Mouse (Mus musculus) hindbrain, postnatal 0 days (tissue): Measurements from ENCODE around the gene Ass1. TPM values are rescaled to one million over a fixed set of nuclear protein-coding genes. Genes with fewer than 3 reads are reported as not detected.

Source experiments
- ATAC-seq: fragments of 200-750 bp; cut with Nextera tagmentation; 2 replicates; pipeline ENCODE4 v1.8.0; 2017; ENCODE audit warnings: mild to moderate bottlenecking, moderate TSS enrichment, moderate library complexity
- DNase-seq: peaks from one replicate; pipeline ENCODE4 v3.0.0-alpha.2; 2015; ENCODE audit warnings: low spot score
- H3K27ac ChIP-seq: fragments of 300-500 bp; sonication (generic); 2 replicates; pipeline ENCODE4 v1.5.1; 2014; ENCODE audit warnings: mild to moderate bottlenecking
- H3K27me3 ChIP-seq: fragments of 300-500 bp; sonication (generic); 2 replicates; pipeline ENCODE4 v1.6.1; 2014; ENCODE audit warnings: low read length, mixed read lengths; ENCODE audit not compliant: insufficient read depth
- H3K36me3 ChIP-seq: fragments of 300-500 bp; sonication (generic); 2 replicates; pipeline ENCODE4 v1.6.1; 2014; ENCODE audit warnings: low read length, mixed read lengths; ENCODE audit not compliant: insufficient read depth
- H3K4me1 ChIP-seq: fragments of 300-500 bp; sonication (generic); 2 replicates; pipeline ENCODE4 v1.6.1; 2014; ENCODE audit warnings: antibody characterized with exemption, low read length, mixed read lengths; ENCODE audit not compliant: insufficient read depth
- H3K4me2 ChIP-seq: fragments of 300-500 bp; sonication (generic); 2 replicates; pipeline ENCODE4 v1.6.1; 2014; ENCODE audit warnings: low read depth, mild to moderate bottlenecking, low read length, moderate library complexity, mixed read lengths
- H3K4me3 ChIP-seq: fragments of 300-500 bp; sonication (generic); 2 replicates; pipeline ENCODE4 v1.5.1; 2014; ENCODE audit warnings: low read length
- H3K9ac ChIP-seq: fragments of 300-500 bp; sonication (generic); replicated peaks from 2 replicates; pipeline ENCODE4 v1.6.1; 2014; ENCODE audit warnings: mild to moderate bottlenecking, low read length, moderate library complexity, mixed read lengths
- H3K9me3 ChIP-seq: fragments of 300-500 bp; sonication (generic); 2 replicates; pipeline ENCODE4 v1.6.1; 2016; ENCODE audit warnings: low read length, mixed read lengths
- CTCF ChIP-seq: IDR thresholded peaks from 2 replicates; pipeline ENCODE4 v1.5.1; 2016; ENCODE audit warnings: antibody characterized with exemption, control low read depth, low read depth
- WGBS: fragments of 180-500 bp; shearing (Covaris S2); extraction: QIAGEN DNeasy Blood & Tissue Kit; methylation state at CpG from one replicate; pipeline ENCODE4 v1.1.7; 2014; 5-methylcytosine and 5-hydroxymethylcytosine counted together
- polyA plus RNA-seq: library from polyadenylated mRNA; unstranded; fragments of >200 nt; fragmentation: Nextera tagmentation; extraction: Ambion mirVana; gene quantifications from 2 replicates; pipeline ENCODE4 v1.2.1, GENCODE M21; 2015
- total RNA-seq: library from RNA; depleted of rRNA; stranded (reverse); fragments of >200 nt; gene quantifications from 2 replicates; pipeline ENCODE4 v1.2.3, GENCODE M21; 2014

Gene Ass1
- total and polyA plus RNA-seq, 2 experiments from 2014 or later = 29.0 to 33.3 TPM

DNA sequence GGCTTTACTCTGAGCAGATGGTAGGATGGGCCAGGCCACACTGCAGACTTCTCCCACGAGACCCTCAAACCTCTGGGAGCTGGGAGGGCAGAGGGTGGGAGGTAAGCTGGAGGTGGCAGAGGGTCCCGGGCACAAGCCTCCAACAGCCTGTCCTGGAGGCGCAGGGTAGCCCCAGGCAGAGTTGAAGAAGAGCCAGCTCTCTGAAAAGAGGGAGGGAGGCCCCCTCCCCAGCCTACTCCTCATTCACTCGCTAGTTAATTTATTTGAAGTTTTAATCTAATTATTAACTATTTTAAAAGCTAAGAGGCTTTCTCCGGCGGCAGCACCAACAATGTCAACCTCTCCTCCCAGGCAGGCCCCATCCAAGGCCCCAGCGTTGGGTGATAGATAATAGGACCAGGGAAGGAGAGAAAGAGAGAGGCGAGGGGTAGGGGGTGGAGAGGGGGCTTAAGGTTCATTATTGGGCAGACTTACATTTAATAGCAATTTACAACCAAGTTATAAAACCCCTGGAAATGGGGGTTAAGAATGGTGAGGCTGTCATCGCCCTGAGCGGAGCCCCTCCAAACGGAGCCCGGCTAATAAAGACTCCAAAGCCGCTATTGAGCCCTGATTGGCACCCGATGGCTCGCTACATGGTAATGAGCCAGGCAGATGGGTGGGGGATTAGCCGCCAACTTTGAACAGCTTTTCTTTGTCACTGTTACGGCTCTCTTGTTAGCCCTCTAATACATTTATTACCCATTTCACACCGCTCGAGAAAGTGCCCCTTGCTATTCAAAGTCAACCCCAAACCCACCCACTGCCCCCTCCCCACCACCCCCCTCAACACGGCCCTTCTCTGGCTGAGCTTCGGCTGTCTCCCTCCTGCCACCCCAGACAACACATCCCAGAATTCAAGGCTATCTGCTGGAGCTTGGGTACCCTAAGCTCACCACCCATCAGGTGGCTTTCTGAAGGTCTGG lies 29.6 kb downstream of the Ass1 start:
- ATAC-seq (no peak), DNase-seq (peak; percentile 62)
- Histone ChIP-seq H3K27me3 (0 out of 2 replicates have a peak, but pooled peaks cover 26% of the 10 kb centered on the region), H3K9ac (no peak overlapping the region), H3K4me2 (no peak overlapping the region), H3K27ac (no peak overlapping the region), H3K9me3 (no peaks in the 10 kb centered on the region), H3K4me3 (no peak overlapping the region), H3K36me3 (no peaks in the 10 kb centered on the region), H3K4me1 (0 out of 2 replicates have a peak, but pooled peaks cover 21% of the 10 kb centered on the region)
- 21% methylated on average over 21 of the region's 21 CpGs for WGBS
- no peak for TF ChIP-seq CTCF

DNA sequence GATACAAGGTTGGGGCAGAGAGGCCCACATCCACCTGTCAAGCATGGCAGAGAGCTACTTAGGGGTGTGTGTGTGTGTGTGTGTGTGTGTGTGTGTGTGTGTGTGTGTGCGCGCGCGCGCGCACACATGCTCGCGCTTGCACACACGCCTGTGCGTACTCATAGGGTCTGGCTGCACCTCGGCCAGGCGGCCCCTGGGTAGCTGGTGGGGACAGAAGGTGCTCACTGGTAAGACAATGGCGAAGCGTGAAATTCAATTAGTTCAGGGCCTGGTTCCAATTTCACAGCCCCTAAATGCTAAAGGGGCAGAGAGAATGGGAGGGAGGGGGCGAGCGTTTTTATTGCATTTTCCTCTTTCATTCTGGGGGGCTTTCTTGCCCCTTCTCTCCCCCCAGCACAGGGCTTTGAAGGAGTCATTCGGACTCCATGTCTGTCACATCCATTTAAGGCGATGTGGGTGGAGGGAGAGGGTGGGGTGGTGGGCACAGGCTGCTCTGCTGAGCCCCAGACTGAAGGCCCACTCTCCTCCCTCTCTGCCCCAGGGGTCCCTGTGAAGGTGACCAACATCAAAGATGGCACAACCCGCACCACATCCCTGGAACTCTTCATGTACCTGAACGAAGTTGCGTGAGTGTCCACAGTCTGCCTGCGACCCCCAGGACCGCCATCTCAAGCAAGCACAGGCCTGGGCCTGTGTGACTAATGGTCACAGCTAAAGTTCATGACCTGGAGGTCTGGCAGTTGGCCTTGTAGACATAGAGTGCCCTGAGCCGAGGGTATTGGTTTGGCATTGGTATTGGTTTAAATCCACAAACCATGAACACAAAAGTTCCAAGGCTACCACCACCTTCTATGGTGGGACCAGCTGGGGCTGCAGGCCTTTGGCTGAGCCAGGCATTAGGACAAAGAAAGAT lies 30.5 kb downstream of the Ass1 start:
- 0 out of 2 replicates have a peak, but pooled peaks cover 26% of the 10 kb centered on the region for H3K27me3 ChIP-seq
- H3K36me3 ChIP-seq = no peaks in the 10 kb centered on the region
- no peak overlapping the region for H3K4me3 ChIP-seq
- H3K4me2 ChIP-seq = no peak overlapping the region
- WGBS = 47% methylated on average over 24 of the region's 24 CpGs
- ATAC-seq = no peak
- H3K27ac ChIP-seq = no peak overlapping the region
- H3K4me1 ChIP-seq = 0 out of 2 replicates have a peak, but pooled peaks cover 16% of the 10 kb centered on the region
- peak; percentile 57 for DNase-seq
- H3K9ac ChIP-seq = no peak overlapping the region
- no peaks in the 10 kb centered on the region for H3K9me3 ChIP-seq
- no peak for TF ChIP-seq CTCF

DNA sequence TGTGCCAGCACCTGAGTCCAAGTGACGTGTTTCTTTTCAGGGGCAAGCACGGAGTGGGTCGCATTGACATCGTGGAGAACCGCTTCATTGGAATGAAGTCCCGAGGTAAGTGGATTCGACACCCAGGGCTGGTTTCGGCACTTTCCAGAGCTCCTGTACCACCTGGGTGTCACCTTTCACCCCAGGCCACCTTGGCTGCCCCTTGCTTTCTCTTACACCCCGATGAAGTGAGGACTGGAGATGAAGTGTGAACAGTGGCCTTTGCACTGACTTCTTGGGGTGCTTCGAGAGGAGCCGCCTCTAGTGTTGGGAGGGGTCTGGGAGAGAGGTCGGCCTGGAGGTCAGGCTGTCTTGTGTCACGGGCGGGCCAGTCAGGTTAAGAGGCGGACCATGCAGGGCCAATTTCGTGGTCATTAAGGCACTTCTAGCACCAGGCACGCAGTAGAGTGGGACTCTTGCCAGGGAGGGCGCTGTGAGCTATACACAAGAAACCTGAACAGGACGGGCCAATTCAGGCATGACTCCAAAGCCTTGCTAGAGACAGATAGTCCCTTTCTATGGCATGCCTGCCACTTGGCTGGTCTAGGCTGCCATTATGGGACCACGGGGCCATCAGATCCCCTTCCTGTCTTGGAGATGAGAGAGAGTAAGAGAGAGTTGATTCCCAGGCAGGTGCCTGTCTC lies 31.6 kb downstream of the Ass1 start:
- DNase-seq (peak; percentile 80), ATAC-seq (peak; percentile 36; the same call in 1 of the 2 replicates)
- WGBS = 37% methylated on average over 20 of the region's 20 CpGs
- peak; percentile 49 for TF ChIP-seq CTCF
- no peak overlapping the region for H3K4me3 ChIP-seq
- no peaks in the 10 kb centered on the region for H3K36me3 ChIP-seq
- H3K9me3 ChIP-seq = no peaks in the 10 kb centered on the region
- no peak overlapping the region for H3K4me2 ChIP-seq
- H3K27ac ChIP-seq = no peak overlapping the region
- 0 out of 2 replicates have a peak, but pooled peaks cover 13% of the 10 kb centered on the region for H3K4me1 ChIP-seq
- H3K27me3 ChIP-seq = 0 out of 2 replicates have a peak, but pooled peaks cover 26% of the 10 kb centered on the region
- H3K9ac ChIP-seq = no peak overlapping the region

DNA sequence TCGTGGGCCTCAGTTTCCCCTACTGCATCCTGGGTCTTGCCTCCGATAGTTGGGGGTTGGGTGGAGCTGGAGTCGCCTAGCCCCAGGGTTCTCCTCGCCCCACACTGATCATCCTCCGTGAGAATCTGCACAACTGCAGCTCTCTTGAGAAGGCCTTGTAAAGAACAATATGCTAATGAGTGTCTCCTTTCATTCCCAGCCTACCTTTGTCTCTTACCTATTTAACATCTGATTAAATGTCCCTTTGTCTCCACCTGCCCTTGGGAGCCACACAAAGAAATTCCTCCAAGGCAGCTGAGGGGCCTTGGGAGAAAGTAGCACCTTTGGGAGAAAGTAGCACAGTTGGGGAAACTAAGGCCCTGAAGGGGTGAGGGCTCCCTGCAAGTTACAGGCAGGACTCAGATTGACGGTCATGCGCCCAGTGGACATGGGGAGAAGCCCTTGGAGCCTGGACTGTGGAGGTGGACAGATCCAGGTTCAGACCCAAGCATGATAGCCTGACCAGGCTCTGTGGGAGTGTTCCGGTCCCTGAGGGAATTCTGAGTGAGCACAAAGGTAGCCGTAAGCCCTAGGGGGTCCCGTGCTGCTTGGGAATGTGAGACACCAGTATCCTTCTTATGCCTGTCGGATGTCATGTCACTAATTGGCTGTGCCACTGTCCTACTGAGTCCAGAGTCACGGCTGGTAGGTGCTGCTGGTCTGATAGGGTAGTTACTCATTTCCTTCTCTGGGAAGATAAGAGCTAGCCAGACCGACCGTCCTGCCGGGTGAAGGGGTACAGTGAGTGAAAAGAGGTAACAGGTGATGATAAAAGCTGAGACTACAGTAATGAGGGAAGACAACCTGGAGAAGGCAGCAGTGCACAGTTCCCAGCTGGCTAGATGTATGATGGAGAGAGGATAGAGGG lies 32.9 kb downstream of the Ass1 start:
- Histone ChIP-seq H3K4me3 (no peak overlapping the region), H3K9me3 (no peaks in the 10 kb centered on the region), H3K9ac (no peak overlapping the region), H3K36me3 (no peaks in the 10 kb centered on the region), H3K27me3 (0 out of 2 replicates have a peak, but pooled peaks cover 26% of the 10 kb centered on the region), H3K4me2 (no peak overlapping the region), H3K27ac (no peak overlapping the region), H3K4me1 (0 out of 2 replicates have a peak, but pooled peaks cover 13% of the 10 kb centered on the region)
- WGBS = 52% methylated on average over 15 of the region's 15 CpGs
- TF ChIP-seq CTCF = no peak
- DNase-seq (no peak), ATAC-seq (no peak)

DNA sequence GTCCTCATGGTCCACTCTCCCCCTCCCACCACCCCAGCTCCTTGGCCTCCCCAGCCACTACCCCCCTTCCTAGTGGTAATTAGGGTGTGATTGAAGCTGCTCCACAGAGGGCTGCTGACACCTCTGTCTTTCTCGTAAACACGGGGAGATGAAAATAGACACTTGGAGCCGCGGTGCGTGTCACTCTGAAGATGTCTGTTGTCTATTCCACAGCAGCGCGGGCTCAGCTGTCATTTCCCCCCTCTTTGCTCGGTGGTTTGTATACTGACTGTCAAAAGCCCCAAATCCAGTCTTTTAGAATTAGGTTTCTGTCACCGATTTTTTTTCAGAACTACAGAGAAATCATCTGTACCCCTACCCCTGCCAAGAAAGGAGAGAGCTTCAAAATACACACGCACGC lies 35.5 kb downstream of the Ass1 start:
- DNase-seq (no peak), ATAC-seq (no peak)
- TF ChIP-seq CTCF = no peak
- H3K9me3 ChIP-seq = no peaks in the 10 kb centered on the region
- WGBS = 38% methylated on average over 11 of the region's 11 CpGs
- H3K4me3 ChIP-seq = no peak overlapping the region
- H3K4me1 ChIP-seq = 0 out of 2 replicates have a peak, but pooled peaks cover 2% of the 10 kb centered on the region
- no peak overlapping the region for H3K9ac ChIP-seq
- no peak overlapping the region for H3K4me2 ChIP-seq
- no peaks in the 10 kb centered on the region for H3K36me3 ChIP-seq
- H3K27me3 ChIP-seq = 0 out of 2 replicates have a peak, but pooled peaks cover 18% of the 10 kb centered on the region
- H3K27ac ChIP-seq = no peak overlapping the region
